Comparison of ENCODE assay signal across 17 mouse cellular contexts in genomic region chr2:114993419-114993818, GRCm38 (mm10).
DNase-seq lines count a peak whose midpoint lies in the region; TF ChIP-seq lines count a peak whose summit lies in the region.
"Had no signal": no experiment of that assay in that cellular context is flagged by ENCODE, and none has a peak within 500 bp of the region (broad histone marks: within the 10 kb centered on the region; RNA-seq: fewer than 3 reads in every experiment).

No protein-coding gene starts in this region.

- TF ChIP-seq RAD21 in MEL (IDR thresholded peaks at IDR 0.05; ENCODE audit: low read depth, low read length) = no peak

- peaks cover 0 to 20% of the 10 kb centered on the region in 2 experiments; a peak in 2 of 4 replicates for H3K36me3 ChIP-seq in MEL (ENCODE audit: control insufficient read depth in 1 of 2, insufficient read depth in 2 of 2, low read length in 2 of 2)
- H3K36me3 ChIP-seq: G1E had no signal

- no peak overlapping the region for H3K27ac ChIP-seq in MEL (ENCODE audit: control insufficient read depth, low read depth, low read length)

- no peaks in the 10 kb centered on the region for H3K79me2 ChIP-seq in MEL (ENCODE audit: control insufficient read depth, insufficient read depth, low read length, poor library complexity)

- H3K4me1 ChIP-seq in MEL (ENCODE audit: control insufficient read depth in 1 of 2, insufficient read depth in 2 of 2, low read length in 2 of 2) = peaks cover 0 to 16% of the 10 kb centered on the region in 2 experiments; a peak in 2 of 4 replicates

- no peaks in the 10 kb centered on the region for H3K9me3 ChIP-seq in MEL (replicated peaks; ENCODE audit: insufficient read depth, low read length)
- H3K9me3 ChIP-seq: G1E had no signal

- TF ChIP-seq POLR2A in MEL (IDR thresholded peaks at IDR 0.05; ENCODE audit: control insufficient read depth in 1 of 2, insufficient read depth in 1 of 2, low read depth in 1 of 2, low read length in 2 of 2, poor library complexity in 1 of 2) = no peak

- TF ChIP-seq CTCF in MEL (IDR thresholded peaks at IDR 0.05 in 2 of 3, conservative IDR thresholded peaks at IDR 0.05 in 1 of 3; ENCODE audit: control insufficient read depth in 1 of 3, insufficient read depth in 1 of 3, low read depth in 2 of 3, low read length in 3 of 3, poor library complexity in 1 of 3, severe bottlenecking in 1 of 3) = no peak

- H3K27me3 ChIP-seq in MEL (ENCODE audit: control insufficient read depth in 1 of 2, insufficient read depth in 2 of 2, low read length in 2 of 2) = no peaks in the 10 kb centered on the region
- H3K27me3 ChIP-seq: CH12.LX, Patski had no signal

- peak; percentile 30 for DNase-seq in MEL (ENCODE audit: low read depth, low spot score)
- no peak for DNase-seq in right cerebral cortex, postnatal 10 days (ENCODE audit: low spot score in 2 of 2)
- DNase-seq: adrenal gland, adult 2 months; adrenal gland, adult 8-10 months; adrenal gland, postnatal 10 days; adrenal gland, postnatal 14 days; adrenal gland, postnatal 25 days; adrenal gland, postnatal 36 days; B cell, adult 2 months; cerebellum, adult 11 months; cerebellum, adult 11-12 months; cerebellum, adult 18-20 months; cerebellum, adult 2 months; cerebellum, adult 8-10 months had no signal

- peak; percentile 54 to 75 for TF ChIP-seq EP300 in MEL (IDR thresholded peaks at IDR 0.05; ENCODE audit: low read depth in 1 of 2, low read length in 2 of 2)

- no peak overlapping the region for H3K9ac ChIP-seq in MEL (ENCODE audit: control insufficient read depth, low read depth, low read length, poor library complexity, severe bottlenecking)

- H3K4me3 ChIP-seq in MEL (ENCODE audit: control insufficient read depth in 1 of 2, insufficient read depth in 1 of 2, low read depth in 2 of 2, low read length in 2 of 2) = peak overlapping the region in 1 of 2 experiments; percentile 4; a peak in 1 of 4 replicates

TF ChIP-seq in MEL, 35 proteins besides CTCF, POLR2A, EP300 and RAD21:
- TF ChIP-seq ETS1 (IDR thresholded peaks at IDR 0.05; ENCODE audit: low read depth, low read length) (peak; percentile 43; the same call in 1 of the 2 replicates), TCF12 (IDR thresholded peaks at IDR 0.05; ENCODE audit: low read depth, low read length) (peak; percentile 58), SIN3A (IDR thresholded peaks at IDR 0.05; ENCODE audit: low read length) (peak; percentile 32), MYB (IDR thresholded peaks at IDR 0.05; ENCODE audit: low read depth, low read length) (no peak), GATA1 (IDR thresholded peaks at IDR 0.05; ENCODE audit: low read depth, low read length) (0 out of 2 replicates have a peak, but pooled peaks have one; percentile 31)
